Mouse (Mus musculus) bone marrow macrophage, adult 2 months (primary cell): Measurements from ENCODE around the gene Bnip1. TPM values are rescaled to one million over a fixed set of nuclear protein-coding genes. Genes with fewer than 3 reads are reported as not detected.

ENCODE experiments used
- H3K27ac ChIP-seq: 2 replicates; pipeline ENCODE4 v1.5.1; 2012; ENCODE audit warnings: low read depth, low read length; ENCODE audit not compliant: insufficient read depth
- H3K4me1 ChIP-seq: 2 replicates; pipeline ENCODE4 v1.6.1; 2012; ENCODE audit warnings: low read length; ENCODE audit not compliant: control insufficient read depth, insufficient read depth
- H3K4me3 ChIP-seq: 2 replicates; pipeline ENCODE4 v1.5.1; 2012; ENCODE audit warnings: mild to moderate bottlenecking, low read length, moderate library complexity; ENCODE audit not compliant: insufficient read depth
- CTCF ChIP-seq: IDR thresholded peaks from 2 replicates; pipeline ENCODE4 v1.5.1; 2012; ENCODE audit warnings: low read depth, mild to moderate bottlenecking, low read length, moderate library complexity
- POLR2A ChIP-seq: IDR thresholded peaks from 2 replicates; pipeline ENCODE4 v1.6.1; 2012; ENCODE audit warnings: mild to moderate bottlenecking, low read depth, low read length, borderline replicate concordance
- polyA plus RNA-seq: library from polyadenylated mRNA; stranded (reverse); fragments of >200 nt; gene quantifications from 2 replicates; pipeline ENCODE4 v1.2.4, GENCODE M21; 2012; ENCODE audit not compliant: missing spikeins, insufficient read depth, insufficient read length

Bnip1 gene
- polyA plus RNA-seq, 1 experiment: 25.0 TPM

- Histone ChIP-seq H3K4me1 (no peaks in the 10 kb centered on the region), H3K27ac (no peak overlapping the region), H3K4me3 (no peak overlapping the region)
- TF ChIP-seq POLR2A (no peak), CTCF (no peak)
Measured at GRCm38 (mm10) chr17:26838911-26839717, 58.2 kb downstream of the Bnip1 start.

GRCm38 (mm10) chr17:26839718-26840438 lies 59.0 kb downstream of the Bnip1 start:
- H3K27ac ChIP-seq: no peak overlapping the region
- TF ChIP-seq CTCF: no peak
- no peak for TF ChIP-seq POLR2A
- H3K4me3 ChIP-seq: no peak overlapping the region
- H3K4me1 ChIP-seq: no peaks in the 10 kb centered on the region

- H3K27ac ChIP-seq: no peak overlapping the region
- TF ChIP-seq CTCF: no peak
- TF ChIP-seq POLR2A: no peak
- H3K4me1 ChIP-seq: no peaks in the 10 kb centered on the region
- H3K4me3 ChIP-seq: no peak overlapping the region
Measured at GRCm38 (mm10) chr17:26840439-26840780, 59.5 kb downstream of the Bnip1 start.

GRCm38 (mm10) chr17:26840922-26841731 lies 60.3 kb downstream of the Bnip1 start:
- Histone ChIP-seq H3K27ac (no peak overlapping the region), H3K4me3 (no peak overlapping the region), H3K4me1 (no peaks in the 10 kb centered on the region)
- TF ChIP-seq CTCF: no peak
- no peak for TF ChIP-seq POLR2A

GRCm38 (mm10) chr17:26841981-26842380 lies 61.1 kb downstream of the Bnip1 start:
- Histone ChIP-seq H3K4me3 (no peak overlapping the region), H3K4me1 (no peaks in the 10 kb centered on the region), H3K27ac (no peak overlapping the region)
- TF ChIP-seq CTCF (no peak), POLR2A (no peak)

Other genes starting within 250 kb of the Bnip1 start
- gene Ergic1, start 219.6 kb upstream of the Bnip1 start, polyA plus RNA-seq: 30.6 and 37.2 TPM in 2 replicates
- gene Dusp1, start 218.9 kb upstream of the Bnip1 start, polyA plus RNA-seq: 25.8 and 32.2 TPM in 2 replicates
- 298 and 337 TPM in 2 replicates for gene Atp6v0e, start 117.8 kb upstream of the Bnip1 start, polyA plus RNA-seq
- 47.9 and 55.0 TPM in 2 replicates for gene Crebrf, start 65.4 kb upstream of the Bnip1 start, polyA plus RNA-seq
- not detected in 2 replicates for gene Nkx2-5, start 63.9 kb downstream of the Bnip1 start, polyA plus RNA-seq
- 8.3 and 11.0 TPM in 2 replicates for gene Kifc5b, start 136.0 kb downstream of the Bnip1 start, polyA plus RNA-seq
- gene Phf1, start 152.0 kb downstream of the Bnip1 start, polyA plus RNA-seq: 32.1 and 34.3 TPM in 2 replicates
- gene Cuta, start 158.5 kb downstream of the Bnip1 start, polyA plus RNA-seq: 120 and 134 TPM in 2 replicates
- gene Syngap1, start 160.2 kb downstream of the Bnip1 start, polyA plus RNA-seq: 2.4 and 3.5 TPM in 2 replicates
- gene Zbtb9, start 192.1 kb downstream of the Bnip1 start, polyA plus RNA-seq: 10.4 TPM in 2 replicates
- gene Bak1, start 247.9 kb downstream of the Bnip1 start, polyA plus RNA-seq: 60.8 and 83.0 TPM in 2 replicates